Mouse (Mus musculus) thymus, adult 2 months (tissue): ENCODE measurements around the gene Tet2. TPM values are rescaled to one million over a fixed set of nuclear protein-coding genes. Genes with fewer than 3 reads are reported as not detected.

Experiments used
- DNase-seq: peaks from one replicate; pipeline ENCODE4 v3.0.0; 2021
- H3K27ac ChIP-seq: fragments of 200-500 bp; 2 replicates; pipeline ENCODE4 v1.5.1; 2012; ENCODE audit warnings: low read length, control low read depth; ENCODE audit not compliant: control insufficient read depth, insufficient read depth
- H3K27me3 ChIP-seq: fragments of 200-500 bp; 2 replicates; pipeline ENCODE4 v1.6.1; 2012; ENCODE audit warnings: mild to moderate bottlenecking, low read length, moderate library complexity, mixed read lengths; ENCODE audit not compliant: control insufficient read depth, insufficient read depth
- H3K36me3 ChIP-seq: fragments of 200-500 bp; 2 replicates; pipeline ENCODE4 v1.6.1; 2012; ENCODE audit warnings: mild to moderate bottlenecking, low read length, moderate library complexity; ENCODE audit not compliant: control insufficient read depth, insufficient read depth
- H3K4me1 ChIP-seq: fragments of 200-500 bp; replicated peaks from 2 replicates; pipeline ENCODE4 v1.6.1; 2012; ENCODE audit warnings: low read length; ENCODE audit not compliant: control insufficient read depth, insufficient read depth
- H3K4me3 ChIP-seq: fragments of 200-500 bp; 2 replicates; pipeline ENCODE4 v1.5.1; 2012; ENCODE audit warnings: mild to moderate bottlenecking, low read length, control low read depth, moderate library complexity; ENCODE audit not compliant: control insufficient read depth, insufficient read depth
- CTCF ChIP-seq: fragments of 200-500 bp; IDR thresholded peaks from 2 replicates; pipeline ENCODE4 v1.5.1; 2012; ENCODE audit warnings: mild to moderate bottlenecking, control low read depth, low read length, moderate library complexity, borderline replicate concordance; ENCODE audit not compliant: control insufficient read depth, poor library complexity, insufficient read depth; ENCODE audit errors: extremely low read depth
- POLR2A ChIP-seq: fragments of 200-500 bp; IDR thresholded peaks from 2 replicates; pipeline ENCODE4 v1.6.1; 2012; ENCODE audit warnings: mild to moderate bottlenecking, low read length, control low read depth, moderate library complexity; ENCODE audit not compliant: control insufficient read depth, poor library complexity, insufficient read depth; ENCODE audit errors: extremely low read depth
- WGBS: fragments of 180-500 bp; shearing (Covaris S2); methylation state at CpG from one replicate; pipeline ENCODE4 v1.1.7; 2018; 5-methylcytosine and 5-hydroxymethylcytosine counted together
- polyA plus RNA-seq: library from polyadenylated mRNA; depleted of rRNA; stranded (reverse); fragments of >200 nt; gene quantifications from 2 replicates; pipeline ENCODE4 v1.2.3, GENCODE M21; 2012

Tet2 gene
- polyA plus RNA-seq, 1 experiment, result 13.0 TPM

GRCm38 (mm10) chr3:133491370-133491769 is 53.6 kb downstream of the Tet2 start:
- DNase-seq, result no peak
- Histone ChIP-seq H3K4me3 (no peak overlapping the region), H3K27ac (no peak overlapping the region), H3K27me3 (no peaks in the 10 kb centered on the region), H3K36me3 (peaks cover 18% of the 10 kb centered on the region), H3K4me1 (no peaks in the 10 kb centered on the region)
- TF ChIP-seq POLR2A (no peak), CTCF (no peak)
- 99% methylated on average over 2 of the region's 2 CpGs for WGBS

GRCm38 (mm10) chr3:133488022-133488725 is 56.8 kb downstream of the Tet2 start:
- 94% methylated on average over 13 of the region's 13 CpGs for WGBS
- H3K4me3 ChIP-seq, result no peak overlapping the region

DNA sequence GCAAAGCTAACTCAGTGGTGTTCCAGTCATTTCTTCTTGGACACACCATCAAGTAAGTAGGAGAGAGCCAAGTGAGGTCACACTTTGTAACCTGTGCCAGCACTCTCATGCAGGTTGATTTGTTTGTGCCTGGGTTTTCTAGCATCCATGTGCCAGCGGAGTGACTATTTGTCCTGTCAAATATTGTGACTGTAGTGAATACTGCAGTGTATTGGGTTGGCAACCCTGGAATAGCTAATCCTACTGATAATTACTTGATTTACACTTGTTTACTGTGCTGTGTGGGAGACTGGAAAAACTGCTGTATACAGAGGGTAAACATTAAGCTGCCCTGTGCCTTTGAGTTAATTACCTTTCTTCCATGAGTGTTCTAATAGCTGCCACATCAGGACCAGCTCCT is 62.1 kb downstream of the Tet2 start:
- no peak for TF ChIP-seq POLR2A
- TF ChIP-seq CTCF, result no peak
- Histone ChIP-seq H3K27me3 (no peaks in the 10 kb centered on the region), H3K27ac (no peak overlapping the region), H3K36me3 (peaks cover 12% of the 10 kb centered on the region), H3K4me1 (no peaks in the 10 kb centered on the region), H3K4me3 (no peak overlapping the region)
- WGBS, result 92% methylated on average over 1 of the region's 1 CpGs
- DNase-seq, result no peak

More at GRCm38 (mm10) chr3:133488022-133488725, 56.8 kb downstream of the Tet2 start:
- Histone ChIP-seq H3K27me3 (no peaks in the 10 kb centered on the region), H3K4me1 (no peaks in the 10 kb centered on the region), H3K36me3 (peaks cover 18% of the 10 kb centered on the region), H3K27ac (no peak overlapping the region)
- no peak for DNase-seq
- no peak for TF ChIP-seq POLR2A
- TF ChIP-seq CTCF, result no peak

DNA sequence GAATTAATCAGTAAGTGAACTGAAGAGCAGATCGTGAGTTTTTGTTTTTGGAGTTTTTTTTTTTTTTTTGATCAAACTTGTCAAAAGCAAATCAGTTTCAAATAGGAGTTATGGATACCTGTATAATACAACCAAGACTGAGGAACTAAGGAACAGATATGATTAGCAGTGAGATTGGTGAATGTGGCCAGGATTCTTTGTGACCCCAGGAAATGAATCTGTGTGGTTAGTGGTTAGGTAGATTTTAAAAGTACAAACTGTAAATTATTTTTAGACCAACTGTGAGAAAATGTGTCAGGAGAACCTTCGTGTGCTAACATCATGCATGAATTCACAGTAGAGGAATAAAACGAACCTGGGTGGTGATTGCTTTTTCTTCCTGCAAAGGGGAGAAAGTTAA is 66.0 kb downstream of the Tet2 start:
- H3K4me3 ChIP-seq, result no peak overlapping the region
- whole genome bisulfite sequencing, result 20% methylated on average over 3 of the region's 3 CpGs
- H3K36me3 ChIP-seq, result no peaks in the 10 kb centered on the region
- no peak overlapping the region for H3K27ac ChIP-seq
- H3K4me1 ChIP-seq, result no peaks in the 10 kb centered on the region
- TF ChIP-seq POLR2A (no peak), CTCF (no peak)
- DNase-seq, result no peak
- H3K27me3 ChIP-seq, result no peaks in the 10 kb centered on the region

- Histone ChIP-seq H3K4me1 (no peaks in the 10 kb centered on the region), H3K27me3 (no peaks in the 10 kb centered on the region), H3K4me3 (no peak overlapping the region), H3K27ac (no peak overlapping the region), H3K36me3 (peaks cover 14% of the 10 kb centered on the region)
- no peak for DNase-seq
- TF ChIP-seq POLR2A (no peak), CTCF (no peak)
- WGBS, result 92% methylated on average over 1 of the region's 1 CpGs
Measured at GRCm38 (mm10) chr3:133473781-133474180, 71.2 kb downstream of the Tet2 start.

DNA sequence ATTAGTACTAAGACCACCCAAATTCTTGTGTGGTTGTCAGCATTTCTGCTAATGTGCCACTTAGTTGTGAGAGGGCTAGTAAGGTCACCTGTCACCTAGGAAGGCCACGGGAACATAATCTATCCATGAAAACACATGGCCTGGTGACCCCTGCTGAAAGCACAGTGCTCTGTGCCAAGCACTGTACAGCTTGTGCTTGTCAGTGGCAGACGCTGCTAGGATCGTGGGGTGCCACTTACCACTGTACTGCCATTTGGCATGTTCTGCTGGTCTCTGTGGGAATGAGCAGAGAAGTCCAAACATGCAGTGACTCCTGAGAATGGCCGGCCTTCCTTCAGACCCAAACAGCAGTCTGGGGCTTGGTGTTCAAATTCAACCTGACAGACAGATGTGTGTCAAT is 73.8 kb downstream of the Tet2 start:
- H3K4me3 ChIP-seq, result no peak overlapping the region
- DNase-seq, result no peak
- H3K27me3 ChIP-seq, result no peaks in the 10 kb centered on the region
- peaks cover 26% of the 10 kb centered on the region for H3K36me3 ChIP-seq
- H3K4me1 ChIP-seq, result no peaks in the 10 kb centered on the region
- WGBS, result 96% methylated on average over 4 of the region's 4 CpGs
- no peak overlapping the region for H3K27ac ChIP-seq
- TF ChIP-seq CTCF, result no peak
- no peak for TF ChIP-seq POLR2A
